Mouse (Mus musculus) bone marrow, adult 2 months (tissue): ENCODE data around the gene E130116L18Rik. TPM values are rescaled to one million over a fixed set of nuclear protein-coding genes. Genes with fewer than 3 reads are reported as not detected.
"Not testable (repeated sequence)": the region's sequence is repeated elsewhere in the genome, so short reads cannot be mapped to it uniquely, and the experiment has no call there.

Source experiments
- H3K27ac ChIP-seq: fragments of 200-500 bp; 2 replicates; pipeline ENCODE4 v1.5.1; 2012; ENCODE audit warnings: low read depth, mild to moderate bottlenecking, control low read depth, inconsistent platforms, low read length; ENCODE audit not compliant: control insufficient read depth, poor library complexity, insufficient read depth
- H3K4me1 ChIP-seq: fragments of 200-500 bp; 2 replicates; pipeline ENCODE4 v1.6.1; 2011; ENCODE audit warnings: low read length; ENCODE audit not compliant: control insufficient read depth, insufficient read depth
- H3K4me3 ChIP-seq: fragments of 200-500 bp; replicated peaks from 2 replicates; pipeline ENCODE3; 2011; ENCODE audit warnings: mild to moderate bottlenecking, low read depth, low read length, control low read depth; ENCODE audit not compliant: control insufficient read depth
- CTCF ChIP-seq: fragments of 200-500 bp; IDR thresholded peaks from 2 replicates; pipeline ENCODE4 v1.5.1; 2011; ENCODE audit warnings: low read length, control low read depth; ENCODE audit not compliant: control insufficient read depth, insufficient read depth
- POLR2A ChIP-seq: fragments of 200-500 bp; IDR thresholded peaks from 2 replicates; pipeline ENCODE4 v1.6.1; 2011; ENCODE audit warnings: low read depth, mild to moderate bottlenecking, control low read depth, low read length, borderline replicate concordance; ENCODE audit not compliant: control insufficient read depth
- WGBS: fragments of 180-500 bp; shearing (Covaris S2); methylation state at CpG from one replicate; pipeline ENCODE4 v1.1.7; 2018; 5-methylcytosine and 5-hydroxymethylcytosine counted together
- polyA plus RNA-seq: library from polyadenylated mRNA; stranded (reverse); fragments of >200 nt; gene quantifications from 2 replicates; pipeline ENCODE4 v1.2.4, GENCODE M21; 2011; ENCODE audit warnings: low replicate concordance; ENCODE audit not compliant: missing spikeins, insufficient read depth, insufficient read length

E130116L18Rik gene
- polyA plus RNA-seq, 1 experiment: not detected

DNA sequence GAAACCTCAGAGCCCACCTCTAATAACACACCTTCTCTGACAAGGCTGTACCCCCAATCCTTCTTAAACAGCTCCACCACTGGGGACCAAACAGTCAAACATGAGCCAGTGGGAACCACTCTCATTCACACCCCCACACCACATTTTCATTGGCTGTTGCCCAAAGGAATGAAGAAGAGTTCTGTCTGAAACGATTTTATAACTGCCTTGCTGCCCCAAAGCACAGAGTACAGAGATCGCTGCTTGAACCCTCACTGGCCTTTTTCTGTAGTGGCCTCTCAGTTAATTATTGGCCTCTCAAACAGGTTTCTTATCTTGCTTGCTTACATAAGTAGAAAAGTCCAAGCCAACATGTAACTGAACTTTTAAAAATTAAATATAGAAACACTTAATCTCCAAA is 29.5 kb upstream of the E130116L18Rik start:
- 82% methylated on average over 2 of the region's 2 CpGs for WGBS
- TF ChIP-seq POLR2A (no peak), CTCF (no peak)
- no peak overlapping the region for H3K27ac ChIP-seq
- H3K4me3 ChIP-seq: no peak overlapping the region
- H3K4me1 ChIP-seq: no peaks in the 10 kb centered on the region

- WGBS: 76% methylated on average over 3 of the region's 3 CpGs
- Histone ChIP-seq H3K27ac (no peak overlapping the region), H3K4me3 (no peak overlapping the region), H3K4me1 (no peaks in the 10 kb centered on the region; the same call in 1 of the 2 replicates)
- TF ChIP-seq CTCF: no peak
- no peak for TF ChIP-seq POLR2A
Measured at GRCm38 (mm10) chr5:25247036-25247435, 24.1 kb upstream of the E130116L18Rik start.

DNA sequence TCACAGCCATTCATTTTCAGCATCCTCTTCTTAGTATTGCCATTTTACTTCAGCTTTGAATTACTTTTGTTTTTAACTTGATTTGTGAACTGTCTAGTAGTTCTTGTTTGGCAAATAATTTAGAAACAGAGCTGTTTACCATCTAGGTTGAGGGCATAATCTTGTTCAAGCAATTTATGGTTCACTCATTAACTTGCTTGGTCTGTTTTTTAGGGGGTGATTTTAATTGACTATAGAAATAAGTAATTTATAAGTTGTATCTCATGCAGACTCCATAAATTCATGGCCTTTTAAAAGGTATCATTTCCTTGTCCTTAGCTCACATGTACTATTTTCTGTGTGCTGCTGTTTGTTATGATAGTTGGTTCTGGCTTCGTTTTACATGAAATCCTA is 23.5 kb upstream of the E130116L18Rik start:
- WGBS: 73% methylated on average over 1 of the region's 1 CpGs
- no peak for TF ChIP-seq CTCF
- TF ChIP-seq POLR2A: no peak
- no peak overlapping the region for H3K27ac ChIP-seq
- H3K4me1 ChIP-seq: no peaks in the 10 kb centered on the region; the same call in 1 of the 2 replicates
- H3K4me3 ChIP-seq: no peak overlapping the region

DNA sequence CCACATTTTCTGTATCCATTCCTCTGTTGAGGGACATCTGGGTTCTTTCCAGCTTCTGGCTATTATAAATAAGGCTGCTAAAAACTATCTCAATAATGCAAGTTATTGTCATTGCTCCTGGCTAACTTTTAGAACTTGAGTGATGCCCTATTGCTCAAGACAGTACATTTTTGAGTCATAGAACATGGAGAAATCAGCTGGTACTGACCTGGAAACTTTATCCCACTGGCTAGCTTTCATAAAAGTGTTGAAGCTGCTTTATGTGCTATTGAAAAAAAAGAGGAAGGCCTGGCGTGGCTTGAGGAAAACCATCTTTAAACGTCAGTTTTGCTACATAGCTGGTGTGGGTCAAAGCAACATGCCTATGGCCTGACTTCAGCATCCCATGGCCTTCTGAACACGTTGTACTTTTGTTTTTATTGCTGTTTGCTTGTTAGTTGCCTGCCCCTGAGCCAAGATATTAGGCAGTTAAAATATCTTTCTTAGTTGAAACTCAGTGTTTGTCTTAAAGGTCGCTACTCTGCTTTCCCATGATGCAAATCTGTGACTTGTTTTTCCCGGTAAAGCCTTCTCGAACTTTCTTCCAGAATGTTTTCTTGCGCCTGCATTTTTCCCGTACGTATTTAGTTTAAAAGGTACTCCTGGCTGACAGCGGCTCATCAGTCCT is 23.0 kb upstream of the E130116L18Rik start:
- H3K4me1 ChIP-seq: no peaks in the 10 kb centered on the region; the same call in 1 of the 2 replicates
- H3K4me3 ChIP-seq: no peak overlapping the region
- TF ChIP-seq CTCF (no peak), POLR2A (no peak)
- H3K27ac ChIP-seq: no peak overlapping the region
- 73% methylated on average over 10 of the region's 10 CpGs for WGBS

- WGBS: 50% methylated on average over 6 of the region's 6 CpGs
- Histone ChIP-seq H3K4me3 (no peak overlapping the region), H3K27ac (no peak overlapping the region), H3K4me1 (no peaks in the 10 kb centered on the region; the same call in 1 of the 2 replicates)
- TF ChIP-seq CTCF (no peak), POLR2A (no peak)
Measured at GRCm38 (mm10) chr5:25243101-25243500, 20.1 kb upstream of the E130116L18Rik start.

GRCm38 (mm10) chr5:25224377-25224776 is 1.4 kb upstream of the E130116L18Rik start:
- not testable (repeated sequence) for H3K4me3 ChIP-seq, H3K27ac ChIP-seq, H3K4me1 ChIP-seq
- WGBS: 79% methylated on average over 1 of the region's 1 CpGs

DNA sequence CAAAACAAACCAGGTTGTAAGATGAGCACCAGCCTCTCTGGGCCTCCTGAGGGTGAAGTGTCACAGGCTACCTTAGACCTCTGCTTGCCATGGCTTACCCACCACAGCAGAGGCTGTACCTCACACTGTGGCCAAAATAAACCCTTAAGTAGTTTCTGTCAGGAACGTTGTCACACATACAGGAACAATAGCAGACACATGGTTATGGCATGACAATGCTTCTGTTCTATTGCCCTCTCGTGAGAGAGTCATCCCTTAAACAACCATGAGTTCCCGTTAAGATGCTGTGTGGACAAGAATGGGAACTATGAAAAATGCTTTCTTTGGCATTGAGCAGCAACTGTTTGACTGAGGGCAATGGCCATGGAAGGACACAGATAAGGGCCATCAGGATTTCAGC is 1.3 kb downstream of the E130116L18Rik start, which contains the start of gene Galnt11:
Gene Galnt11 (plus strand): TSS at position 301 of the 400 bp plus-strand sequence.
- WGBS: 81% methylated on average over 3 of the region's 3 CpGs
- H3K4me1 ChIP-seq: no peaks in the 10 kb centered on the region
- H3K4me3 ChIP-seq: peak within 1 kb of the TSS; percentile 68
- peak within 1 kb of the TSS; percentile 88 for H3K27ac ChIP-seq
- TF ChIP-seq CTCF (no peak), POLR2A (no peak)

DNA sequence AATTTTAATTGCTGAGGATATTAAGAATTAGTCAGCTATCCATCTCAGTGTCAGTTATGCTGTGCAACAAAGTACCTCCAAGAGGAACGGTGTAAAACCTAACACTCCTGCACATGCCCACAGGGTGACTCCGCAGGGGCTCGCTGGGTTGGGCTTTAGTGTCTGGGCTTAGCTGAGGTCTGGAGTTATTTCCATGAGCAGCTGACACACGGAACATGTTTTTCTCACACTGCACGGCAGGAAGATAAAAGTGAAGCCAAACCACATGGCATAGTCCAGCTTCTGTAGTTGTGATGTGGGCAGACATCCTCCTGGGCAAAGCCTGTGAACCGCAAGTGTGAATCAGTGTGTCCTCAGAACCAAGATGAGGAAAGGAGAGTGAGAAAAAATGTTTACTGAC is 7.9 kb downstream of the E130116L18Rik start:
- Histone ChIP-seq H3K4me1 (no peaks in the 10 kb centered on the region; the same call in 1 of the 2 replicates), H3K27ac (no peak overlapping the region), H3K4me3 (no peak overlapping the region)
- WGBS: 74% methylated on average over 6 of the region's 6 CpGs
- TF ChIP-seq POLR2A: no peak
- no peak for TF ChIP-seq CTCF

DNA sequence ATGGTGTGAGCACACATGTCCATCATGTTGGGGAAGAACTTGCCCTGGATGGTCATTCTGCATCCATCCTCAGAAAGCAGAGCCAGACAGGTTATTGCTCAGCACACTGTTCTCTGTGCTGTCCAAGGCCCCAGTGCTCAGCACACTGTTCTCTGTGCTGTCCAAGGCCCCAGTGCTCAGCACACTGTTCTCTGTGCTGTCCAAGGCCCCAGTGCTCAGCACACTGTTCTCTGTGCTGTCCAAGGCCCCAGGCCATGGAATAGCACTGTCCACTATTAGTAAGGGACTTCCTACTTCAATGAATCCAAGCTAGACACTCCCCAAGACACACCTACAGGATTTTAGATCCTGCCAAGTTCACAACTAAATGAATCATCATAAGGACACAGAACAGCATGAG is 9.7 kb downstream of the E130116L18Rik start:
- H3K4me1 ChIP-seq, H3K27ac ChIP-seq, H3K4me3 ChIP-seq: not testable (repeated sequence)
